Mouse (Mus musculus): ENCODE results near the gene Luc7l.

Gene Luc7l

DNA sequence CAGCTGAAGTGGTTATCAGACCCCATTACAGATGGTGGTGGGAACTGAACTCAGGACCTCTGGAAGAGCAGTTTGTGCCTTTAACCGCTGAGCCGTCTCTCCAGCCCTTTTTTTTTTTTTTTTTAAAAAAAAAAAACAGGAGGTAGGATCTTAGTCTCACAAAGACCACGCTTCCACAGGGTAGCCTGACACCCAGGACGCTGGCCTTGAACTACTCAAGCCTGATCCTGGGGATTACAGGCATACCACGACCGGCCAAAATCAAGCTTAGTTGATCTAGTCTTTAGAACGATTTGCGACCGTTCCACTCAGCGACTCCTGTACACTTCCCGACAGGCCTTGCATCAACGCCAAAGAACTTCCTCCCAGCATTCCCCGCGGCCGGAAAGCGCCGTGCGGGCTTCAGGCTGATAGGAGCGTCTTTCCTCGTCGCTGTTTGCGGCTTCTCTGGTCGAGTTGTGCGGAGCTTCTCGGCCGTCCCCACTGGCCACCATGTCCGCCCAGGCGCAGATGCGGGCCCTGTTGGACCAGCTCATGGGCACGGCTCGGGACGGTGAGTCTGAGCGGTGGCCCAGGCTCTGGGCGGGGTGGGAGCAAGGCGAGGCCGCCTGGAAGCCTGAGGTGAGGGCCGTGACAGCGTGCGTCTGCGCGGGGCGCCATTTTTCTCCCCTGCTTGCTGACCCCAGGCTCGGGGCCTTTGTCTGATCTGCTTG lies at the start of gene Luc7l:
Gene Luc7l, plus strand, starts transcription at position 358 of the 713 bp plus-strand sequence.
- peak; percentile 90 to 91 for DNase-seq

DNA sequence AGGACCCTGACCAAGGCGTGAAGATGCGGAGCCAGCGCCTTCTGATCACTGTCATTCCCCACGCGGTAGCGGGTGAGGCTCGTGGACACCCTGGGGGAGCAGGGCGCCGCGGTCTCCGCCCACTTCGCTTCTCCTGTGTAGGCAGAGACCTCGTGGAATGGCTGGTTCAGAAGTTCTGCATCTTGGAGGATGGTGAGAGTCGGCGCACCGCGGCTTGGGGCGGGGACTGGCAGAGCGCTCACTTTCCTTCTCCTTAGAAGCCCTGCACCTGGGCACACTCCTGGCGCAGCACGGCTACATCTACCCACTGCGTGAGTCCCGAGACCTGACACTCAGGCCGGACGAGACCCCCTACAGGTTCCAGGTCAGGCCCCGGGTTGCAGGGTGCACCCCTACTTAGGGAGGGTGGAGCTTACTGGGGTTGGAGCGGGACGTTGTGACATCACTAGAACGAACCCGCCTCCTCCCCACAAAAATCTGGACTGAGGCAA lies 49.3 kb upstream of the Luc7l start:
- DNase-seq = peak; percentile 25 to 35

DNA sequence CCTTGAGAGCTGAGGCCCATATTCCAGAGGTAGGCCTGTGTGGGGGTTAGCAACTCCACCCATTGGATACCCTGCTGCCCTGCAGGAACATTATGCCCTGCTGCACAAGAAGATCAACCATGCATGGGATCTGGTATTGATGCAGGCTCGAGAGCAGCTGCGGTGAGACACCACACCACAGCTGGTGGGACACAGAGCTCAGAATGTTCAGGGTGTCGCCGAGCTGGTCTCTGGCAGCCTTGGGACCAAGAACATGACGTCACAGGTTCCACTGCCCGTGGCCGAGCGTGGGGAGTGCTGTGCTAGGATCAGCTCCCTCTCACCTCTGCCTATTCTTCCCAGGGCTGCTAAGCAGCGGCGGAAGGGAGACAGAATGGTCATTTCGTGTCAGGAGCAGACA lies 47.9 kb upstream of the Luc7l start:
- no peak for DNase-seq

DNA sequence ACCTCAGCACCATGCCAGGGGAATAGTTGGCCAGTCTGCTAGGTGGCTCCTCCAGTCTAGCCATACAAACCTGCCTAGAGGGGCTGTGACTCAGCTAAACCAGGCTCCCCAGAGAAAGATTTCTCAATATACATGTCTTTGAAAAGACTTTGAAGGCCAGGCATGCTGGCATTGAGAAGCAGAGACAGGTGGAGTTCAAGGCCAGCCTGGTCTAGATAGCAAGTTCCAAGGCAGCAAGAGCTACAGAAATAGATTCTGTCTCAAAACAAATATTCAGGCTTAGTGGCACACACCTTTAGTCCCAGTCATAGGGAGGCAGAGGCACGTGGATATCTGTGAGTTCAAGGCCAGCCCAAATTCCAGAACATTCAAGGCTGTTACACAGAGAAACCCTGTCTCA lies 46.3 kb upstream of the Luc7l start:
- no peak for DNase-seq

DNA sequence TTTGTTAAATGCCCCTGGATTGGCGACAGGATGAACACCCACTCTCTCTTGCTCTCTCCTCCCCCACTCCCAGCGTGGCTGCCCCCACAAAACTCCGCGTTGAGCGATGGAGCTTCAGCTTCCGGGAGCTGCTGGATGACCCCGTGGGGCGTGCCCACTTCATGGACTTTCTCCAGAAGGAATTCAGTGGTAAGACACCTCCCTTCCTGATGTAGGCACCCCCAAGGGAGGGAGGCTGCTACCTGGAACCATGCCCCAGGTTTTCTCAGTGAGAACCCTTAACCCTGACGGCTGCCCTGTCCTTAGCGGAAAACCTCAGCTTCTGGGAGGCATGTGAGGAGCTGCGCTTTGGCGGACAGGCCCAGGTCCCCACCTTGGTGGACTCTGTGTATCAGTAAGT lies 45.0 kb upstream of the Luc7l start, which contains the start of gene Arhgdig:
Gene Arhgdig, minus strand, starts transcription at position 101 of the 400 bp plus-strand sequence.
- no peak for DNase-seq

DNA sequence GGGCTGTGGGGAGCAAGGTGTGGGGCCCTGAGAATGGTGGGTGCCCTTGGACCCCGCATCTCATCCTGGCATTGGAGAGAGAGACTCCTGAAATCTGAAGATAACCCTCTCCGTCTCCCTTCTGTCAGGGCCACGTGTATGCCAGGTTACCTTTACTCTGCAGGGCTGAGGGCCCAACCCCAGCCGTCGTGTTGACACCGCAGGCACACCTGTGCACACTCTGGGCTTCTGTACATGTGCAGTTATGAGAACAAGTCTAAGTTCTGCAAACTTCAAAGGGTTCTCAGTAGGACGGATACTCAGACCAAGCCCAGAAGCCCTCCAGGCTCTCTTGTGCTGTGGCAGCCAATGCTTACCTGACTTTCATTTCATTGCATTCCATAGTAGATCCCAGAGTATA lies 40.5 kb upstream of the Luc7l start:
- no peak for DNase-seq

DNA sequence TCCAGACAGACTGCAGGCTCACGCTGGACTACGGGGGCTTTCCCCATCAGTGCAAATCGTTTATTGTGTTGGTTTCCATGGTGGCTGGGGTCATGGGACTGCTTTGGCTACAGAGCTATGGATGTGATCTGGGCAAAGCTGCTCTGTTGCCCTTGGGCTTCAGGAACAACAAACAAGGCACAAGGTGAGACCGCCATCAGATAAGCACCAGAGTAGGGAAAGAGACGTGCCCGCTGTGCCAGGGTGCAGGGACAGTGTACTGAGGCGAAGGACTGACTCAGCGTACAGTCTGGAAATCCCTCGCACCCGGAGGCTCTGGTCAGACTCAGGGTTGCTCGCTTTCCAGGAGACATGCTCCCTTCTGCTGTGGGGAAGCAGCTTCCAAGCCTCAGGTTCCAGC lies 40.0 kb upstream of the Luc7l start:
- DNase-seq = no peak

DNA sequence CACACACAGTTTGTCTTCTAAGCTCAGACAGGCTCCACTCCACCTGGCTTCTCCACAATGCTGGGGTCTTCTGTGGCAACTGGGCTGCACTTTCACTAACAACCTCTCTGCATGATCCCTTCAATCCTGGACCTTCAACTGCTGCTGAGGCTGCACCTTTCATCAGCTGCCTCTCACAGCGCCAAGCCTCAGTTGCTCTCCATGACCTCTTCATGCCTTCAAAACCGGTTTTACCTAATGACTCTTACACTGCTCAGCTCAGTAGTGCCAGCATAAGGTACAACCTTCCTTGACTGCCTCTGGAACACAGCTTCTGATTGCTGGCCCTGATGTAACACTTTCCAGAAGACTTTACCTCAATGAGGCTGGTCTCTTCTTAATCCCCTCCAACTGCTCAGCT lies 31.2 kb upstream of the Luc7l start:
- DNase-seq = no peak

DNA sequence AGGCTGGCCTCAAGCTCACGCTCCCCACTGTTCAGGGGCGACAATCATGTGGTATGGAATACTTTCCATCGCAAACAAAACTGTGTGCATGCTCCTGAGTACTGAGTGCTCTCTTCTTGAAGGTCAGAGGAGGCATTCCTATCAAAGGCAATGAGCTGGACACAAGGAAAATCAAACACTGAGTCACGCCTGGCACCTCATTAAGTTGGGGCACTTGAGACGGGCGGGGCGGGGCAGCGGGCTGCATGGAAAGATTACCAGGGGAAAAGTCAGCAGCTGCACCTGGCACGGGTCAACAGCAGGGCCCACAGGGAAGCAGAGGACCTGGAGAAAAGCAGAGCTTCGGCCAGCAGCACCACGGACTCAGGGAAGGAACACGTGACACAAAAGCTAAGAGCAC lies 27.5 kb upstream of the Luc7l start:
- DNase-seq = no peak

DNA sequence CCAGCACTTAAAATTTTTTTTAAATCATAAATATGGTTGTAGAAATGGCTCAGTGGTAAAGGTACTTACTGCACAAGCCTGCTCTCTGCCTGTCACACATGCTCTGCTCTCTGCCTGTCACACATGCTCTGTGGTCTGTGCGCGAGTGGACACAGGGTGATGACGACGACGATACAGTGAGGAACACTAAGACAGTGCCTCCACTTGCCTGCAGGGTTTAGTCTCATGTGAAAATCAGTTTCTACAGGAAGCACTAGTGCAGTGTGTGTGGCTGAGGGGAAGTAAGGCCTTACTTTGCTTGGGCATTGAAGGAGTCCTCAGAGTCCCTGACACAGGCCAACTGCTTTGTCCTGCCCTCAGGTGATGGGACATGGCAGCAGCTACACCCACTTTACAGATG lies 22.9 kb upstream of the Luc7l start:
- no peak for DNase-seq

DNA sequence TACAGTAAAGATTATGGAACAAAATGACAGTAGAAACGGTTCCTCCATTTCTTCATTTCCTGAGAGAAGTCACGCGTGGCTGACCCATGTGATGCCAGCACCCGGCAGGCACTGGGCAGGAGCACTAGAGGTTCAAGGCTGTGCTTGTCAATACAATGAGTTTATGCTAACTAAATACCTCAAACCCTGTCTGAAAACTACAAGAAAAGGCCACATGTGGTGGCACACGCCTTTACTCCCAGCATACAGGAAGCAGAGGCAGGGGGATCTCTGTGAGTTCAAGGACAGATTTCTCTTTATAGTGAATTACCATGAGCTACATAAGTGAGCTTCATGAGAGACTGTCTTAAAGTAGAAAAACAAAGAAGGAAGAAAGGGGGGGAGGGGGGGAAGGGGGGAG lies 21.5 kb upstream of the Luc7l start:
- no peak for DNase-seq

DNA sequence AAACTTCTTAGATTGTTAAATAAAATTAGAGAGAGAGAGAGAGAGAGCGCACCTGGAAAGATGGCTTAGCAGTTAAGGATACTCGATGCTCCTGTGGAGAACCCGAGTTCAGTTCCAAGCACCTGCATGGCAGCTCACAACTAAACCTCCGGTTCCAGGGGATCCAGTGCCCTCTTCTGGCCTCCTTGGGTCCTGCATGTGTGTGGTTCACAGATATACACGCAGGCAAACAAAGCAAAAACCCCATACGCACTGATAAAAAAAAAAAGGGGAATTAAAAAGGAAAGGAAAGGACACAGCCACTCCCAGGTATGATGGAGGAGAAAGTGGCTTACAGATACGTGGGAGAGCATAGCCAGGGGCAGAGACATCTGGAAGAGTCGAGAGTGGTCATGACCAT lies 19.8 kb upstream of the Luc7l start:
- peak; percentile 22 to 27 for DNase-seq

DNA sequence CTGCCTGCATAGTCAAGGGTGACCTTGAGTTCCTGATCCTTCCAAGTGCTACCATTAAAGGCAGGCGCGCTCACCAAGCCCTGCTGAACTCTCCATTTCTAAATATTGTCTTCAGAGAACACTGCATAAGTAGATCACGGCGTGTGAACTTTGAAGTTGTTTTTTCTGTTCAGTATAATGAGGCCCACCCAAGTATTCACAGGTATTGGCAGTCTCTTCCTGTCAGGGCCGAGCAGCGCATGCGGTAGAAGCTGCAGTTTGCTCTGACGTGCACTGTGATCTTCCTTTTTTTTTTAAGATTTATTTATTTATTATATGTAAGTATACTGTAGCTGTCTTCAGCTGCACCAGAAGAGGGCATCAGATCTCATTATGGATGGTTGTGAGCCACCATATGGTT lies 18.3 kb upstream of the Luc7l start:
- DNase-seq = no peak

DNA sequence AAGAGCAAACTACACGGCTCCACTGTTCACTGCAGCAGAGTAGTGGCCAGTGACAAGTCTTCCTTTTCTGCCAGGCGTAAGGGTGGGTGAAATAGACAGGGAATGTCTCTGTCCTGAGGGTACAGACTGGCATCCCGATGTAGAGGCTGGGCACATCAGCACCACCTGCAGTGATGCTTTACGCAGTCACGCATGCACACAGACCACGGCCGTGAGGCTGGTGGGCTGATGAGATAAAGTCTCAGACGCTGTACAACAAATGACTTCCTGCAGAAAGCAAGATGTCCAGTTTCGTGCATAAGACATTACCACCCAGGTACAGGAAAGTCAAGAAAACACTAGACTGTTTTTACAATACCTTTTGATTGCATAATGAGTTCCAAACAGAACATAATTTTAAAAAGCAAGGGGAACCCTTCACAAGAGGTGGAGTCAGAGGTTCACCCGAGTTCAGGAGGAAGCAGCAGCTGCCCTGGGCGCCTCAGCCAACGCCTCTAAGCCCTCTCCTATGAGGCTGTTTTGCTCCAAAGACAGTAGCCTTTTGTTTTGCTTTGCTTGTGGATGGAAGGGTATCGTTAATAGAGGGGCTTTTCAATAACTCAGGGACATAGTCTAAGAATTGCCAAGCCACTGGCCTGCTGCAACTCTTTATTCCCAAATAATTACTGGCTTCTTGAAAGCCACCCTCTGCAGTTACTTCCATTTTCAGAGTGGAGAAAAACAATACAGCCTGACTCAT lies 17.4 kb upstream of the Luc7l start:
- DNase-seq = no peak

DNA sequence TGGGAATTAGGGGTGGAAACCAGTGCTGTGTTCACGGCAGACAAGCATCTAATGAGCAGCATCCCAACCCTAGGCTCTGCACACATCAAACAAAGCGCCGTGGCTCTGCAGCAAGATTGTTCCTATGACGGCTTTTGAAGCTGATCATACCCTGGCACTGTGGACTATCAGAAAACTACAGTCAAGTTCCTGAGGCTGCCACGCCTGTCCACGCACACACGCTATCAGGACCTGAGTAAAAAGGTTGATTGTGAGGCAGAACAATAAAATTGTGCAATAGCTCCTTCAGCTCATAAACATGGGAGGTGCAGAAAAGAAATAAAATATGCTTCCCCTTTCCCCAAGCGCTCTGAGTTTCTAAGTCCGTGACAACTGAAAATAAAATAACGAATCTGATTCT lies 15.0 kb upstream of the Luc7l start:
- DNase-seq = no peak

DNA sequence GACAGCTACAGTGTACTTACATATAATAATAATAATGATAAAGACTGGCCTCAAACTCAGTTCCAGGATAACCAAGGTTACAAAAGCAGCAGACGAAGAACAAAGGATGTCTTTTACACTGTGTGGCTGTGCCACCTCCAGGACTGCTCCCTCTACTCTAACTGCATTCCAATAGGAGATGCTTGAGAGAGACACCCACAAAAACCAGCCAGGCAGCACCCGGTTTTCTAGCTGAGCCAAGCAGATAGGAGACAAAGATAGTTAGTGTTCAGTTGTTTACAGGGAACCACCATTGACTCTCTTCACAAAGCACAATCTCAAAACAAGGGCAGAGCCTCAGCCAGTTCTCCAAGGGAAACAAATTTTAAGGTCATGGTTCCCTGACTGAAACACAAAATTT lies 13.1 kb upstream of the Luc7l start:
- DNase-seq = no peak

DNA sequence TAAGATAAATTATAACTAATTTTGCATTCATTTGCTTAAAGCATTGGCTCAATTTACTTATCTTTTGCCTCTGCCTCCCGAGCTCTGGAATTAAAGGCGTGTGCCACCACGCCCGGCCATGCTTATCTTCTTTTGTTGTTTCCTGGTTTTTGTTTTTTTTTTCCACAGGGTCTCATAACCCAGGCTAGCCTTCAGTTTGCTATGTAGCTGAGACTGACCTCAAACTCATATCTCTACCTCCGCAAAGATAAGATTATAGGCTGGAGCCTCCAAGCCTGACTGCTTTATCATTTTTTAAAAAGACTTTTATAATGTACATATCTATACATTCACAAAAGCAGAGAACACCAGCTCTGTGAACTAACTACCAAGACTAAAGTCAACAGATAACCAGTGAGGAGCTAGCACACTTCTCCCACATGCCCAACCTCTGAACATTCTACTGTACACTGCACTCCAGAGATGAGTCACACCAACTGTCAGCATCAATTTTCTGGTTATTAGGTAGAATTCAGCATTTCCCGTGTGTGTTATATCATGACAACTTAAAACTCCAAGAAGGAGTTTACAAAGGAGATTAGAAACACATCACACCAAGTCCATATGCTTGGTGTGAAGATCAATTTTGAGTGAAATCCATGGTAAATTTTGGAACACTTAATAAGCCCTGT lies 12.4 kb upstream of the Luc7l start:
- DNase-seq = no peak

DNA sequence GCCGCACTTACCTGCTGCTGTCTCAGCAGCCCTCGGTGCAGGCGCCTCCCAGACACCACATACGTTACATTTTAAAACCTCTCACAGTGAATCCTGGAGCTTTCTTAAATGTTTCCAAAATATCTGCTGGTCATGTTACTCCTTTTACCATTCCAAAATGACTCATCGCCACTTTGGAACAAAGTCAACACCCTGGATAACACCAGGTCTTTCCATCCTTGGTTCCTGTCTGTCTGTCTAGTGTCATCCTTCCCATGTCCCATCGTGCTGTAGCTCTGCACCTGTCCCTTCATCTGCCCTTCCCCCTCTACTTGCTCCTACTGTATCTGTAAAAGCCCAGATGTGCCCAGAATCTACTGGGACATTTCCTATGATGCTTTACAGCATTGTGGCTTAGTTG lies 11.7 kb upstream of the Luc7l start:
- no peak for DNase-seq

DNA sequence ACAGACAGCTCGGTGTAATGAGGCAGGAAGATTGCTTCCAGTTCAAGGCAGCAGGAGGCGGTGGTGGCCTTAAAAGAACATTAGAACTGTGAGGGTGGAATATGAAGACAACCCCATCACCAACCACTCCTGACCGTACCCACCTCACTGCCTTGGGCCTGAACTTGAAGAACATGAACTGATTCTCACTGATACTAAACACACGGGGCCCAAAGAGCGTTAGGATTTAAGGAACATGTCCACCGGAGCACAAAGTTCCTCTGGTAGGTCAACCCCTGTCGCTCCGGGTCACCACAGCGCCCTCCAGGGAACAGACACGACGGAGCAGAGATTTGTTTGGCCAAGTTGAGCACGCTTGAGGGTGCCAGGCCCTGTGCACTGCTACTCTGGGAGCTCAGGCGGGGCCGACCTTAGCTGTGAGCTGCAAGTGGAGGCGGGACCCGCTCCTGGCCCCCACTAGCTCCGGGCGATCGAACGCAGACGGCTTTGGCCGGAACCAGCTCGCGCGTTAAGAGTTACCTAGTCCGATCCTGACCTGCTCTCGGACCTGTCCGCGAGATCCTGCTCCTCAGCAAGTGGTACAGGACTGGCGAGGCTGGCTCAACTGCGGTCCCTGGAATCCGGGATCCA lies 9.1 kb upstream of the Luc7l start:
- DNase-seq = peak; percentile 64 to 68

DNA sequence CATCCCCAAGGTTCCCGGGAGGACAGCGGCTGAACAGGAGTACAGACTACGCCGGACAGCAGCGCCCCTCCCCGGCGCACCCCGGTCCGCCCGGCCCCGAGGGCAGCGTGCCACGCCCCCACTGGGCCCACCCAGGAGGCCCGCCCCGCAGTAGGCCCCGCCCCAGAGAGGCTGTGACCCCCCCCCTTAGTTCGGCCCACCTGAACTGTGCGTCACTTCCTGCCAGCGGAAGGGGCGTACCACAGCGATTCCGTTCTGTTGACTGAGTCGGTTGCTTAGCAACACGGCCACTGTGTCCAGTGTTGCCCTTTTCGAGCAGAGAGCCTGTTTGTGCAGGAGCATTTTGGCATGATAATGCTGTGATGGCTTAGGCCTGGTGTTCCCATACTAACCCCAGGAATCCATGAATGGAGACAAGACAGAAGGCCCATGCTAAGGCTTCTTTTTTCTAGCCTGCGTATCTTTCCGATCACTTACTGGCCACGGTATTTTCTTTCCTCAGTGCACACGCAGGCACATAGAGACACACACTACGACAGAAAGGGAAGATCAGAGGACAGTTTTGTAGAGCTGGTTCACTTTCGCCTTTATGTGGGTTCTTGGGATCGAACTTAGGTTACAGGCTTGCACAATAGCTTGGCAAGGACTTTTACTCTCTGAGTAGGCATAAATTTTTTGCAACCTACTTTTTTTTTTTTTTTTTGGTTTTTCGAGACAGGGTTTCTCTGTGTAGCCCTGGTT lies 8.4 kb upstream of the Luc7l start, which contains the start of gene Fam234a:
Gene Fam234a, minus strand, starts transcription at position 142 of the 741 bp plus-strand sequence.
- DNase-seq = peak; percentile 86 to 90

DNA sequence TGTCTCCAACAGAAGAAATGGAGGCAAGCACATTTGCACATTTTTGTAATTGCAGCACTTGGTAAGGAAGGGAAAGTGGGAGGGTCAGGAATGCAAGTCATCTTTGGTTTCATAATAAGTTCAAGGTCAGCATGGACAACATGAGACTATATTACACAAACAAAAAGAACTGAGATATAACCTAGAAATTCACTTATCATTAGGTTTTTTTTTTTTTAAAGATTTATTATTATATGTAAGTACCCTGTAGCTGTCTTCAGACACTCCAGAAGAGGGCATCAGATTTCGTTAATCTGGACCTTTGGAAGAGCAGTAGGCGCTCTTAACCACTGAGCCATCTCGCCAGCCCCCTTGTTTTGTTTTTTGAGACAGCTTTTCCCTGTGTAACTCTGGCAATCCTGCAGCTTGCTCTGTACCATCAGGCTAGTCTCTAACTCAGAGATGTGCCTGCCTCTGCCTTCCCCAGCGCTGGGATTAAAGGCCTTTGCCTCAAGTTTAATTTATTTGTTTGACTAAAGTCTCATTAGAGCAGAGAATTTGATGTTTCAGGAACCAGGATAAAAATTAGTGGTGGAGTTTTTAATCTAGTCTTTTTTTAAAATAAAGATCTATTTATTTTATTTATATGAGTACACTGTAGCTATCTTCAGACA lies 684 bp upstream of the Luc7l start:
- DNase-seq = no peak

DNA sequence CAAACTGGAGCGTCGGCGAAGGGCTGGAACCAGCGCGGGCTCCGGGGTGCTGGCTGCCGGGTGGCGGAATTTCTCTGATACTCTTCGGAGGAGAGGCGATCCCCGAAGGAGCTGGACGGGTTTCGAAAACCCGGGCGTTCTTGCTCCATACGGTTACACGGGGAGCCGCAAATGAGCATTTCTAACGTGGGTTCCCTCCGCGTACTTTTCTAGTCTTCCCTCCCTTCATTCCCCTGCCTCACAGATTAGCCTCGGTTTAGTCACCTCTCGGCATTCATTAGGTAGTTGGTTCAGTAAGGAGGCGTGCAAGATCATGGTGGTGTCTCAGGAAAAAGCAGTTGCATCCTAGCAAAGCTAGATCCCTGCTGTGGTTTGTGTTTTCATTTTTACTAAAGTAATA lies 703 bp downstream of the Luc7l start:
- DNase-seq = no peak

Data from thymus, postnatal 36 days (tissue).